Mouse (Mus musculus) mature B cell (primary cell): ENCODE measurements around the gene Ptpre.

ENCODE experiments used
- in situ Hi-C: fragments of 300-500 bp; cut with MboI; formaldehyde crosslinking; loops from 2 replicates; pipeline ENCODE4 v1.14.3; 2019

The Ptpre gene

GRCm38 (mm10) chr7:135578715-135579325, 41.5 kb downstream of the Ptpre start:
- in situ Hi-C loops = no loop called here

- in situ Hi-C loops = no loop called here
Observed at GRCm38 (mm10) chr7:135580306-135581091, 43.2 kb downstream of the Ptpre start.

- in situ Hi-C loops = no loop called here
Observed at GRCm38 (mm10) chr7:135581128-135581527, 43.8 kb downstream of the Ptpre start.

- in situ Hi-C loops = no loop called here
Observed at GRCm38 (mm10) chr7:135585125-135585687, 47.9 kb downstream of the Ptpre start.

GRCm38 (mm10) chr7:135586402-135586801, 49.1 kb downstream of the Ptpre start:
- in situ Hi-C loops = no loop called here

GRCm38 (mm10) chr7:135587821-135588575, 50.7 kb downstream of the Ptpre start:
- in situ Hi-C loops = no loop called here

- in situ Hi-C loops = no loop called here
Observed at GRCm38 (mm10) chr7:135588620-135589309, 51.5 kb downstream of the Ptpre start.

GRCm38 (mm10) chr7:135591461-135591860, 54.2 kb downstream of the Ptpre start:
- in situ Hi-C loops = no loop called here

- in situ Hi-C loops = no loop called here
Observed at GRCm38 (mm10) chr7:135593286-135593685, 56.0 kb downstream of the Ptpre start.

- in situ Hi-C loops = no loop called here
Observed at GRCm38 (mm10) chr7:135593825-135594224, 56.5 kb downstream of the Ptpre start.

GRCm38 (mm10) chr7:135594676-135595075, 57.4 kb downstream of the Ptpre start:
- in situ Hi-C loops = no loop called here

GRCm38 (mm10) chr7:135595640-135596174, 58.4 kb downstream of the Ptpre start:
- in situ Hi-C loops = no loop called here

- in situ Hi-C loops = no loop called here
Observed at GRCm38 (mm10) chr7:135597006-135597405, 59.7 kb downstream of the Ptpre start.

GRCm38 (mm10) chr7:135597604-135598289, 60.5 kb downstream of the Ptpre start:
- in situ Hi-C loops = no loop called here

GRCm38 (mm10) chr7:135598303-135598855, 61.1 kb downstream of the Ptpre start:
- in situ Hi-C loops = no loop called here

- in situ Hi-C loops = no loop called here
Observed at GRCm38 (mm10) chr7:135600076-135600475, 62.8 kb downstream of the Ptpre start.

- in situ Hi-C loops = no loop called here
Observed at GRCm38 (mm10) chr7:135601607-135602006, 64.3 kb downstream of the Ptpre start.

GRCm38 (mm10) chr7:135602265-135602664, 65.0 kb downstream of the Ptpre start:
- in situ Hi-C loops = no loop called here

GRCm38 (mm10) chr7:135602881-135603523, 65.7 kb downstream of the Ptpre start:
- in situ Hi-C loops = no loop called here
